Mouse (Mus musculus) CH12.LX (cell line): ENCODE measurements around the gene Tspan5. TPM values are rescaled to one million over a fixed set of nuclear protein-coding genes. Genes with fewer than 3 reads are reported as not detected.

ENCODE experiments used
- DNase-seq: peaks from one replicate; pipeline ENCODE4 v3.0.0-alpha.2; 2013; ENCODE audit errors: extremely low read depth
- H3K27ac ChIP-seq: 2 replicates; pipeline ENCODE4 v1.5.1; 2012; ENCODE audit warnings: low read depth, mild to moderate bottlenecking, control low read depth, moderate library complexity; ENCODE audit not compliant: insufficient read depth
- H3K27me3 ChIP-seq: replicated peaks from 2 replicates; pipeline ENCODE3; 2012; ENCODE audit warnings: inconsistent platforms
- H3K36me3 ChIP-seq, 2 experiments: replicated peaks in 1 of 2; 2 replicates each; pipeline versions ENCODE3 to v1.6.1; 2012; ENCODE audit warnings: inconsistent platforms in 1 of 2, low read length in 1 of 2, mild to moderate bottlenecking in 1 of 2, mixed read lengths in 1 of 2, moderate library complexity in 1 of 2; ENCODE audit not compliant: control insufficient read depth in 1 of 2, insufficient read depth in 1 of 2
- H3K4me1 ChIP-seq, 2 experiments: 2 replicates each; pipeline ENCODE4 v1.6.1; 2012; ENCODE audit warnings: inconsistent platforms in 1 of 2, moderate library complexity in 1 of 2; ENCODE audit not compliant: insufficient read depth in 2 of 2, control insufficient read depth in 1 of 2
- H3K4me2 ChIP-seq: 2 replicates; pipeline ENCODE4 v1.6.1; 2012; ENCODE audit warnings: low read depth, mild to moderate bottlenecking, control low read depth; ENCODE audit not compliant: poor library complexity, insufficient read depth, severe bottlenecking
- H3K4me3 ChIP-seq, 3 experiments: fragments of 150-350 bp in 1 of 3; sonication (generic) in 1 of 3; replicated peaks in 1 of 3; 2 replicates each; pipeline versions ENCODE3 to v1.5.1; 2011 to 2012; ENCODE audit warnings: low read depth in 2 of 3, low read length in 2 of 3, mild to moderate bottlenecking in 2 of 3, moderate library complexity in 2 of 3, control low read depth in 1 of 3, improper control_type of control experiment in 1 of 3, inconsistent platforms in 1 of 3, mixed read lengths in 1 of 3; ENCODE audit not compliant: poor library complexity in 1 of 3
- H3K79me2 ChIP-seq: replicated peaks from 2 replicates; pipeline ENCODE4 v1.6.1; 2012; ENCODE audit warnings: mild to moderate bottlenecking, moderate library complexity; ENCODE audit not compliant: control insufficient read depth, poor library complexity, insufficient read depth, severe bottlenecking; ENCODE audit errors: extremely low read depth
- H3K9ac ChIP-seq: 2 replicates; pipeline ENCODE4 v1.6.1; 2012; ENCODE audit warnings: low read depth, mild to moderate bottlenecking, control low read depth, moderate library complexity; ENCODE audit not compliant: insufficient read depth
- H3K9me3 ChIP-seq: replicated peaks from 2 replicates; pipeline ENCODE3; 2012; ENCODE audit warnings: low read length, inconsistent platforms, mixed read lengths
- BHLHE40 ChIP-seq: IDR thresholded peaks from 2 replicates; pipeline ENCODE4 v1.6.1; 2011; ENCODE audit warnings: mild to moderate bottlenecking, low read depth, low read length, improper control_type of control experiment
- CHD1 ChIP-seq: IDR thresholded peaks from 2 replicates; pipeline ENCODE4 v1.6.1; 2012; ENCODE audit warnings: low read depth, low read length, improper control_type of control experiment, inconsistent platforms
- HCFC1 ChIP-seq: IDR thresholded peaks from 2 replicates; pipeline ENCODE4 v1.6.1; 2012; ENCODE audit warnings: low read depth, mild to moderate bottlenecking, inconsistent platforms, low read length, improper control_type of control experiment
- KAT2A ChIP-seq: IDR thresholded peaks from 2 replicates; pipeline ENCODE4 v1.6.1; 2012; ENCODE audit warnings: low read length, improper control_type of control experiment, inconsistent platforms; ENCODE audit not compliant: insufficient replicate concordance
- MAFK ChIP-seq: IDR thresholded peaks from 2 replicates; pipeline ENCODE4 v1.6.1; 2011; ENCODE audit warnings: low read length, improper control_type of control experiment; ENCODE audit not compliant: insufficient replicate concordance
- MAX ChIP-seq: IDR thresholded peaks from 2 replicates; pipeline ENCODE4 v1.6.1; 2011; ENCODE audit warnings: low read length, improper control_type of control experiment
- MXI1 ChIP-seq: IDR thresholded peaks from 2 replicates; pipeline ENCODE4 v1.6.1; 2011; ENCODE audit warnings: mild to moderate bottlenecking, low read depth, low read length, improper control_type of control experiment
- MYC ChIP-seq: IDR thresholded peaks from 2 replicates; pipeline ENCODE4 v1.6.1; 2011; ENCODE audit warnings: low read depth, mild to moderate bottlenecking, improper control_type of control experiment, low read length
- NELFE ChIP-seq: IDR thresholded peaks from 2 replicates; pipeline ENCODE4 v1.6.1; 2011; ENCODE audit warnings: low read depth, low read length, improper control_type of control experiment
- POLR2A ChIP-seq: IDR thresholded peaks from 2 replicates; pipeline ENCODE4 v1.6.1; 2011; ENCODE audit warnings: low read depth, mild to moderate bottlenecking, improper control_type of control experiment, low read length
- POLR2AphosphoS2 ChIP-seq: IDR thresholded peaks from 2 replicates; pipeline ENCODE4 v1.6.1; 2011; ENCODE audit warnings: low read depth, low read length, improper control_type of control experiment
- SMC3 ChIP-seq: IDR thresholded peaks from 2 replicates; pipeline ENCODE4 v1.6.1; 2011; ENCODE audit warnings: low read depth, low read length, improper control_type of control experiment
- UBTF ChIP-seq: IDR thresholded peaks from 2 replicates; pipeline ENCODE4 v1.6.1; 2012; ENCODE audit warnings: low read depth, mild to moderate bottlenecking, inconsistent platforms, low read length, improper control_type of control experiment, moderate library complexity
- USF2 ChIP-seq: conservative IDR thresholded peaks from 2 replicates; pipeline ENCODE4 v1.6.1; 2011; ENCODE audit warnings: low read depth, low read length, improper control_type of control experiment
- ZC3H11A ChIP-seq: IDR thresholded peaks from 2 replicates; pipeline ENCODE4 v1.6.1; 2012; ENCODE audit warnings: low read depth, mild to moderate bottlenecking, inconsistent platforms, low read length, improper control_type of control experiment
- dilution Hi-C: fragments of 300-500 bp; cut with MboI; formaldehyde crosslinking; loops from 2 replicates; pipeline ENCODE4 v1.14.3; 2020; ENCODE audit warnings: low sequenced_read_pairs; ENCODE audit not compliant: extremely low pct_unique_long_range_greater_than_20kb, extremely low pct_ligation_motif_present
- in situ Hi-C: fragments of 300-500 bp; cut with MboI; formaldehyde crosslinking; loops from 3 replicates; pipeline ENCODE4 v1.14.3; 2019; ENCODE audit warnings: low sequenced_read_pairs, low pct_ligation_motif_present, low pct_unique_long_range_greater_than_20kb, mixed read lengths
- polyA plus RNA-seq: library from polyadenylated mRNA; unstranded; fragments of >175 nt; gene quantifications from 2 replicates; pipeline ENCODE4 v1.2.1, GENCODE M21; 2012; ENCODE audit warnings: low read depth; ENCODE audit not compliant: insufficient read length
- total RNA-seq, 2 experiments: library from RNA; depleted of rRNA; stranded (reverse); fragments of 300-350 nt in 1 of 2; fragments of >200 nt in 1 of 2; gene quantifications; 2 replicates each; pipeline ENCODE4 v1.2.3; 2012 to 2014

Gene Tspan5
- total and polyA plus RNA-seq, 3 experiments = 17.2 to 43.1 (median 25.9) TPM

- DNase-seq = no peak
- dilution Hi-C loops (no loop called here), in situ Hi-C loops (no loop called here)
Observed at GRCm38 (mm10) chr3:138800664-138801411, 58.8 kb downstream of the Tspan5 start.

GRCm38 (mm10) chr3:138801661-138802060, 59.7 kb downstream of the Tspan5 start:
- Histone ChIP-seq H3K79me2 (no peaks in the 10 kb centered on the region), H3K27ac (no peak overlapping the region), H3K4me3 (no peak overlapping the region), H3K27me3 (no peaks in the 10 kb centered on the region), H3K9ac (no peak overlapping the region), H3K4me1 (peaks cover 8 to 38% of the 10 kb centered on the region in 2 experiments), H3K9me3 (no peaks in the 10 kb centered on the region), H3K36me3 (peaks cover 0 to 23% of the 10 kb centered on the region in 2 experiments), H3K4me2 (no peak overlapping the region)
- dilution Hi-C loops (no loop called here), in situ Hi-C loops (no loop called here)
- no peak for DNase-seq
- TF ChIP-seq MXI1 = no peak
- TF ChIP-seq UBTF = no peak
- TF ChIP-seq HCFC1 = no peak
- no peak for TF ChIP-seq KAT2A
- no peak for TF ChIP-seq USF2
- TF ChIP-seq NELFE = no peak
- no peak for TF ChIP-seq POLR2A

More at GRCm38 (mm10) chr3:138800664-138801411, 58.8 kb downstream of the Tspan5 start:
- Histone ChIP-seq H3K4me1 (peaks cover 8 to 38% of the 10 kb centered on the region in 2 experiments), H3K27me3 (no peaks in the 10 kb centered on the region), H3K36me3 (peaks cover 0 to 20% of the 10 kb centered on the region in 2 experiments), H3K27ac (no peak overlapping the region), H3K9ac (no peak overlapping the region), H3K9me3 (no peaks in the 10 kb centered on the region), H3K79me2 (no peaks in the 10 kb centered on the region), H3K4me3 (no peak overlapping the region), H3K4me2 (no peak overlapping the region)
- no peak for TF ChIP-seq POLR2AphosphoS2
- no peak for TF ChIP-seq UBTF
- TF ChIP-seq POLR2A = no peak
- no peak for TF ChIP-seq SMC3
- TF ChIP-seq MAX = no peak
- TF ChIP-seq CHD1 = no peak
- no peak for TF ChIP-seq BHLHE40
- TF ChIP-seq ZC3H11A = no peak
- TF ChIP-seq MYC = no peak
- no peak for TF ChIP-seq MAFK
